Mouse (Mus musculus): Measurements from ENCODE around the gene Shisal2b. TPM values are rescaled to one million over a fixed set of nuclear protein-coding genes. Genes with fewer than 3 reads are reported as not detected.
"Not testable (repeated sequence)": the region's sequence is repeated elsewhere in the genome, so short reads cannot be mapped to it uniquely, and the experiment has no call there.

The Shisal2b gene
- not detected for total RNA-seq (2022)

GRCm38 (mm10) chr13:104863127-104863979, at the start of gene Shisal2b:
Shisal2b (minus strand) TSS chr13:104863893.
- DNase-seq (ENCODE audit: low spot score), result no peak

- DNase-seq (ENCODE audit: low spot score), result not testable (repeated sequence)
These were observed 47.9 kb upstream of the Shisal2b start for GRCm38 (mm10) chr13:104911626-104912025.

- DNase-seq (ENCODE audit: low spot score), result not testable (repeated sequence)
These were observed 47.3 kb upstream of the Shisal2b start for GRCm38 (mm10) chr13:104911006-104911405.

DNA sequence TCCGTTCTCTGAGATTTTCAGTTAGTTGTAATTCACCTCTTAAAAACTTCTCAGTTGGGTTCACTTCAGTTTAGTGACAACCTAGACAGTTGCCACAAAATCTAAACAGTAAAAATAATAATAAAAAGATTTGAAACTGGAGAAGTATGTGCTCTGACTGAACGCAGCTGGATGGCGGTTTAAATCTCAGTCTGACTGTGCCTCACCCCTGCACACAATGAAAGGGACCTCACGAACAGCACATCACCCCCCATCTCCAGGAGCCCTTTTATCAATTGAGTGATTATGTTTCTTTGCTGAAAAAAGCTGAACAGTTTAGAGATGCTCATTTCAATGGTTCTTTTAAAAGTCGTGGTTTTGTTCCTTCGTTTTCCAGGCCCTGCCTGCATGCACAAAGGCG, 45.0 kb upstream of the Shisal2b start:
- no peak for DNase-seq (ENCODE audit: low spot score)

DNA sequence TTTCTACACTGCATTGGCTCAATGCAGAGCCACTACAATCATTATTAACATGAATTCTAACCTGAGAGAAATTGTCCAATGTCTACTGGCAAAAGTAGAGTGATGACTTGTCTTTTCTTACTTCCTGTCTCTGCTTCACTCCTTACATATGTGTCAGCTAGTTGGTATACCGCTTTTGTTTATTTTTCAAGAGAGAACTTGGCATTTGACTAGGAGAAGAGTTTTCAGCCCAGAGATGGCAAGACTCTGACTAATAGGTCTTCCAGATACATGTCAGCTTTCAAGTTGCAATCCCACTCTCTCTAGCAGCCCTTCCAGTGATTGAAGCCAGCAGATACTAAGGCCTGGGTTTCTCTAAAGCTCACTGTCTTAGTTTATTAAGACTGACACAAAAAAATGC, 31.1 kb upstream of the Shisal2b start:
- no peak for DNase-seq (ENCODE audit: low spot score)

DNA sequence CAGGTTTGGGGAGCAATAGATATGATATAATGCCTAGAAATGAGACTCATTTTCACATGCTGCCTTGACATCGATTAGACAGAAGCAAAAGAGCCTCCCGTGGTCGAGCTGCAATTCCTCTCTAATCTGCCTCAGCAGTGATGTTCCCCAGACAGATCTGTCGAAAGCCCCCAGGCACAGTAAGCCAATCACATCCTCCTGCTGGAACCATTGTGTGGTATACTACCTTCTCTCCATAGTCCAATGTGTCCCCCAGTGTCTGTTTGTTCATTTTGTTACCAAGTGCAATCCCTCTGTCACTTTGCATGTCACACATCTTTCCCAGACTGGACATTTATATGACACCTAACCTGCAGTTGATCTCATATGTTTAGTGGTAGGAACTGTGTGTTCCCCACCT, 28.6 kb upstream of the Shisal2b start:
- DNase-seq (ENCODE audit: low spot score), result no peak

GRCm38 (mm10) chr13:104886308-104887032, 22.8 kb upstream of the Shisal2b start:
- DNase-seq (ENCODE audit: low spot score), result no peak

DNA sequence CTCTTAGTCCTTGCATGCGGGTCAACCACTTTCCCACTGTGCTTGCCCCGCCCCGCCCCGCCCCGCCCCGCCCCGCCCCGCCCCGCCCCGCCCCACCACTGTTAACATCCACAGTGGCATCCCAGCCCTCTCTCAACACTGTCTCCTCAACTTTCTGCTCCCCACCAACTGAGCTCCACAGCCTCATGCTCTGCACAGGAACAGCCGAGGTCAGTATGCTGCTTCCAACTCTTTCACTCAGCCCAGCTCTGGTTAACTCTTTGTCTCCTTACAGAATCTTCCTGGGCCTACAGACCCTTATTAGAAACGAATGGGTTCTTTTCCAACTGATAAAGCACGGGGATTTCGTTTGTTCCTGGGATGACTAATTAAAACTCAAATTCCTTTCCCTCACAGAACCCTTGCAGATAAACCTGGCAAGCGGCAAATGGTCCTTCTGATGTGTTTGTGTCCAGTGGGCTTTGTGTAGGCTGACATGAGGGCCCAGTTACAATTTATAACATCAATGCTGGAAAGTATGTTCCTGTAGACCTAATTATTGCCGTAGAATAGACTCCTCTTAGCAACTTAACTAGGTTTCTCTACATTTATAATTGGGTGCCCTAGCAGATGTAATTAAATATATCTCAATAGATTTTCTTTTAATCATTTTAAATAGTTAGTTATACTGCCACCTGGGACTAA, 20.0 kb upstream of the Shisal2b start:
- no peak for DNase-seq (ENCODE audit: low spot score)

- DNase-seq (ENCODE audit: low spot score), result no peak
These were observed 14.8 kb upstream of the Shisal2b start for GRCm38 (mm10) chr13:104878508-104878907.

DNA sequence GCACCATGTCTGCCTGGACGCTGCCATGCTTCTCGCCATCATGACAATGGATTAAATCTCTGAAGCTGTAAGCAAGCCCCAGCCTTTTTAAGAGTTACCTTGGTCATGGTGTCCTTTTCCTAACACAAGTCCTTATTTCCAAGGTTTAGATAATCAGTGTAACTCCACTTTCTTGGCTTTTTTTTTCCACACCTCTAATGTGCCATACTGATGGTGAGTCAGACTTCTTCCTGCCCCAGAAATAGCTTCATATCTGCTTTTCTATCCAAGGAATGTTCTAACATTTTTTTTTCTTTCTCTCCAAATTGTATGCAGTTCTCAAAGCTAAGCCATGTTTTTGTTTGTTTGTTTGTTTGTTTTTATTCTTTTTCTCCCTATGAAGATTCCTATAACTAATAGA, 6.2 kb upstream of the Shisal2b start:
- DNase-seq (ENCODE audit: low spot score), result no peak

DNA sequence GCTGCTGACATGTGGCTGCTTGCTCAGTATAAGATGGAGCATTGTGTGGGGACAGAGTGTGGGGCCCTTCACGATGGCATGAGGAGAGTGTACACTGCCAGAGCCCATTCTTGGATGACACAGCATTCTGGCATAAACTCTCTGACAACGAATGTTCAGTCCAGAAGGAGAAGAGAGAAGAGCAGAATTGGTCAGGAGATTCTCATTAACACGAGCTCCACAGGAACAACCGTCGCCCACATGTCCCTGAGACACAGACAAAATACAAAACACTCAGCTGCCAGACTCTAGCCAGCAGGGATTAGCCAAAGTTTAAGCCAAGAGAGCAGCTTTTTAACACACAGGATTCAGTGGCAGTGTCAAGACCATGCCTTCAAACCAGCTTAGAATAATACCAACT, 3.0 kb upstream of the Shisal2b start:
- DNase-seq (ENCODE audit: low spot score), result no peak

- DNase-seq (ENCODE audit: low spot score), result no peak
These were observed 10.0 kb downstream of the Shisal2b start for GRCm38 (mm10) chr13:104853645-104854044.

DNA sequence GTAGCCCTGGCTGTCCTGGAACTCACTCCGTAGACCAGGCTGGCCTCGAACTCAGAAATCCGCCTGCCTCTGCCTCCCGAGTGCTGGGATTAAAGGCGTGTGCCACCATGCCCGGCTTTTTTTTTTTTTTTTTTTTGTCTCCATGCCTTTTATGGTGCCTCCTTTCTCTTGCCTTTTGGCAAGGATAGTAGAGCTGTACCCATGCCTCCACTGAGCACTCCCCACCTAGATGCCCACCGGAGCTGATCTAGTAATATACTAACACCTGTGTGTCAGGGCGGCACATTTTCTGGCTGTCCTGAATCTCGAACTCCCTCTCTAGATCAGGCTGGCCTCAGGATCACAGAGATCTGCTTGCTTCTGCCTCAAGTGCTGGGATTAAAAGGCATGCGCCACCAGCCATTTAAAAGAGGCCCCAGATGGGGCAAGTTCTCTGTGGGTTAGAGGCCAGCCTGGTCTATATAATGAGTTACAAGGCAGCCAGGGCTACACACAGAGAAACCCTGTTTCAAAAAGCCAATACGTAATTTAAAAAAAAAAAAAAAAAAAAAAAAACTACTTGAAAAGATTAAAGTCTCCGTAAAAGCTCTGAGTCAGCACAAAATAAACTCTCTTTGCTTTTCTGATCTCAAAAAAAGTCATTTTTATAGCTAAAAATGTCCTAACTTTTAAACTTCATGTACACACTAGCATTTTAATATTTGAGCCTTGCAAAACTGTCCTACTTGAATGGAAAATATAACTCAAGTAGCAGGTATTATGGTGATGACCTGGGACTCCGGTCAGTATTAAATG, 20.2 kb downstream of the Shisal2b start:
- DNase-seq (ENCODE audit: low spot score), result no peak

GRCm38 (mm10) chr13:104841937-104842336, 21.8 kb downstream of the Shisal2b start:
- DNase-seq (ENCODE audit: low spot score), result no peak

GRCm38 (mm10) chr13:104837628-104838027, 26.1 kb downstream of the Shisal2b start:
- DNase-seq (ENCODE audit: low spot score), result no peak

GRCm38 (mm10) chr13:104832811-104833210, 30.9 kb downstream of the Shisal2b start:
- DNase-seq (ENCODE audit: low spot score), result no peak

DNA sequence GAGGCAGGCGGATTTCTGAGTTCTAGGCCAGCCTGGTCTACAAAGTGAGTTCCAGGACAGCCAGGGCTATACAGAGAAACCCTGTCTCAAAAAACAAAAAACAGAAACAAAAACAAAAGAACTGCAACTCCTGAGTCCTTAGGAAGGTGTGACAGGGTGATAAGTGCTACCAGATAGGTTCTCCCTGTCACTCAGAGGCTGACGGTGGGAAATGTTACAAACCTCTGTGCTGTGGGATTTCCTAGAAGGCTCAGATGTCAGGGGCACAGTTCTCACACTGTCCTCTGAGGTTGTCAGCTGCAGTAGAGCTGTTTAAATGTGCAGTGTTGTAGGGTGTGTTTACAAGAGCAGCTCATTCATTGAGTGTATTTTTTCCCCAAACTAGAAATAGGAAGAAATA, 38.2 kb downstream of the Shisal2b start:
- no peak for DNase-seq (ENCODE audit: low spot score)

DNA sequence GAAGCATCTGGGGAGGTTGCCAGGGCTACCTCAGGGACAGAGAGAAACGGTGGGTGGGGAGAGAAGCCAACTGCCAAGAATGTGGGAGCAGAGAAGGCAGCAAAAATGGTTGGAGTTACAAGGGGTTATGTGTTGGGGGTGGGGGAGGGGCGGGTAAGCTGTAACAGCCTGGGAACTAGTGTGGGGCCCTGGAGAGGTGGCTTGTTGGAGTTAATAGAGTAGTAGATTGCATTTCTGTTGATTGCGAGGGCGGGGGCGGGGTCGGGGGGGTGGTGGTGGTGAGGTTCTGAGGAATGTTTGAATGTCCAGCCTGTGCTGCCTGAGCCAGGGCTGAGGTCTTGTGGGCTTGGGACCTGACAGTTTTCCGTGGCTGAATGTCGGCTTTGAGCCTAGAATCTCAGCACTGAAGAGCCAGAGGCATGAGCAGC, 41.3 kb downstream of the Shisal2b start:
- no peak for DNase-seq (ENCODE audit: low spot score)

GRCm38 (mm10) chr13:104821908-104822307, 41.8 kb downstream of the Shisal2b start:
- DNase-seq (ENCODE audit: low spot score), result no peak

GRCm38 (mm10) chr13:104821192-104821591, 42.5 kb downstream of the Shisal2b start:
- no peak for DNase-seq (ENCODE audit: low spot score)

DNA sequence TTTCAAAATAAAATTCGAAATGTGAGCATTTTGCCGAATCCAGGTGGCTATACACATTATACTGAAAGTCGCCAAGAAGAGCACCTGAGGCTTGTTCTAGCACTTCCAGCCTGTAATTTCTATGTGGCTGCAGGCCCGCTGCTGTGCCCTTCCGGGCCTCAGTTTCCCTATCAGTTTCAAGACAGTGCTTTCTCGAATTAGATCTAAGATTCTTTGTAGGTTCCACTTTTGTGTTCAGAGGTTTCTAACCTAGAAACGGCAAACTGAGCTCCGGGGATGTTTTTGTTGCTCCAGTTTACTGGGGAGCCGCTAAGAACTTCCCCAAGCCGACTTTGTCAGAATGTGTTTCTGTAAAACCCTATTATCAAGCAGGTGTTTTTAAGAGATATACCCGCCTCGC, 46.0 kb downstream of the Shisal2b start:
- DNase-seq (ENCODE audit: low spot score), result no peak

Data from heart, adult 8-10 months (tissue).